Mouse (Mus musculus): Measurements from ENCODE around the gene Baz2a. TPM values are rescaled to one million over a fixed set of nuclear protein-coding genes. Genes with fewer than 3 reads are reported as not detected.
"Not testable (repeated sequence)": the region's sequence is repeated elsewhere in the genome, so short reads cannot be mapped to it uniquely, and the experiment has no call there.

The Baz2a gene
- polyA plus RNA-seq, 1 experiment from 2014 or later, result 20.3 TPM

DNA sequence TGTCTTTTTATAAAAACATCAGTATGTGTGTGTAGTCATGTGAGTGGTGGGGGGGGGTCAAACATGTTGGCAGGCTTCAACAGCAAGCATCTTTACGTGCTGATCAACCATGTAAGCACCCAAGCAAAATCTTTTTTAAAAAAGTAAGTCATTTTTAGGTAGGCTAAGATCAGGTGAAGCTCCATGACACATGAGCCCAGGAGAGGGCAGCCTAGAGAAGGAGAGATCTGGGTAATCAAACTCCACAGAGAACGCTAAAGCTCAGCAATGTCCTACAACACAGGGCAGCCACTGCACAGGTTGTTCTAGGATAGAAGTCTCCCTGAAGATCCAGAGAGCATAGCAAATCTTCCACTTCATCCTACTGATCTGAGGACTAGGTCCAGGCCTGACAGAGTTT lies 50.8 kb downstream of the Baz2a start:
- H3K36me3 ChIP-seq (ENCODE audit: control insufficient read depth, insufficient read depth, low read length), result peaks cover 2% of the 10 kb centered on the region
- WGBS, result 74% methylated on average over 2 of the region's 2 CpGs

GRCm38 (mm10) chr10:128143659-128144058 lies 52.3 kb downstream of the Baz2a start:
- no peak for ATAC-seq (ENCODE audit: insufficient read depth, low FRiP score, low TSS enrichment)
- H3K27ac ChIP-seq (ENCODE audit: low read depth, low read length), result no peak overlapping the region
- no peak overlapping the region for H3K4me2 ChIP-seq (ENCODE audit: low read depth)
- no peak overlapping the region for H3K4me3 ChIP-seq (ENCODE audit: low read depth, low read length)
- no peaks in the 10 kb centered on the region for H3K4me1 ChIP-seq (ENCODE audit: control insufficient read depth, insufficient read depth, low read length)
- no peaks in the 10 kb centered on the region for H3K27me3 ChIP-seq (ENCODE audit: control insufficient read depth, insufficient read depth, low read length)
- no peaks in the 10 kb centered on the region; the same call in 1 of the 2 replicates for H3K36me3 ChIP-seq (ENCODE audit: control insufficient read depth, insufficient read depth, low read length)
- no peak overlapping the region for H3K9ac ChIP-seq (ENCODE audit: low read length)
- H3K9me3 ChIP-seq (ENCODE audit: control insufficient read depth, low read length), result no peaks in the 10 kb centered on the region
- 70% methylated on average over 4 of the region's 4 CpGs for WGBS
- DNase-seq (ENCODE audit: low spot score), result no peak

More for the DNA sequence above, 50.8 kb downstream of the Baz2a start:
- no peak overlapping the region for H3K4me2 ChIP-seq (ENCODE audit: low read depth)
- H3K4me3 ChIP-seq (ENCODE audit: low read depth, low read length), result no peak overlapping the region
- ATAC-seq (ENCODE audit: insufficient read depth, low FRiP score, low TSS enrichment), result no peak
- H3K27ac ChIP-seq (ENCODE audit: low read depth, low read length), result no peak overlapping the region
- DNase-seq (ENCODE audit: low spot score), result no peak
- no peaks in the 10 kb centered on the region for H3K9me3 ChIP-seq (ENCODE audit: control insufficient read depth, low read length)
- H3K4me1 ChIP-seq (ENCODE audit: control insufficient read depth, insufficient read depth, low read length), result no peaks in the 10 kb centered on the region
- H3K9ac ChIP-seq (ENCODE audit: low read length), result no peak overlapping the region
- H3K27me3 ChIP-seq (ENCODE audit: control insufficient read depth, insufficient read depth, low read length), result no peaks in the 10 kb centered on the region

DNA sequence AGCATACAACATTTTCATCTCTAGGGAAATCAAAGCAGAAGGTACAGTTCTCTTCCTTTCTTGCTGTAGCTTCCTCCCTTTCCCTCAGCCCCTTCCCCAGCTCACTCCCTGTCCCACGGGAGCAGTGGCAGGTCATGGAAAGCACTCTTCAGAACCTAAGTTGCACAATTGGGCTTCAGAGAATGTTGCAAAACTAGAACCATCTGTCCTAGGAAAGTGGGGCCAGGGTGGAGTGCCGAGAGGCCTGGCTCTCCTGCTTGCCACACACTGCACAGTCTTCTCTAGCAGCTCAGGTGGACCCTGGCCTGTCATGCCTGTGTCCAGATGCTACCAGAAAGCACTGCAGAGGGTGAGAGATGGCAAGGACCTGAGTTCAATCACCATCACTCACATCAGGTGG lies 53.6 kb downstream of the Baz2a start:
- DNase-seq (ENCODE audit: low spot score) (no peak), ATAC-seq (ENCODE audit: insufficient read depth, low FRiP score, low TSS enrichment) (no peak)
- H3K9me3 ChIP-seq (ENCODE audit: control insufficient read depth, low read length), result no peaks in the 10 kb centered on the region
- no peaks in the 10 kb centered on the region for H3K27me3 ChIP-seq (ENCODE audit: control insufficient read depth, insufficient read depth, low read length)
- H3K27ac ChIP-seq (ENCODE audit: low read depth, low read length), result no peak overlapping the region
- no peaks in the 10 kb centered on the region for H3K4me1 ChIP-seq (ENCODE audit: control insufficient read depth, insufficient read depth, low read length)
- WGBS, result 85% methylated on average over 2 of the region's 2 CpGs
- no peaks in the 10 kb centered on the region; the same call in 1 of the 2 replicates for H3K36me3 ChIP-seq (ENCODE audit: control insufficient read depth, insufficient read depth, low read length)
- no peak overlapping the region for H3K4me2 ChIP-seq (ENCODE audit: low read depth)
- H3K9ac ChIP-seq (ENCODE audit: low read length), result no peak overlapping the region
- no peak overlapping the region for H3K4me3 ChIP-seq (ENCODE audit: low read depth, low read length)

DNA sequence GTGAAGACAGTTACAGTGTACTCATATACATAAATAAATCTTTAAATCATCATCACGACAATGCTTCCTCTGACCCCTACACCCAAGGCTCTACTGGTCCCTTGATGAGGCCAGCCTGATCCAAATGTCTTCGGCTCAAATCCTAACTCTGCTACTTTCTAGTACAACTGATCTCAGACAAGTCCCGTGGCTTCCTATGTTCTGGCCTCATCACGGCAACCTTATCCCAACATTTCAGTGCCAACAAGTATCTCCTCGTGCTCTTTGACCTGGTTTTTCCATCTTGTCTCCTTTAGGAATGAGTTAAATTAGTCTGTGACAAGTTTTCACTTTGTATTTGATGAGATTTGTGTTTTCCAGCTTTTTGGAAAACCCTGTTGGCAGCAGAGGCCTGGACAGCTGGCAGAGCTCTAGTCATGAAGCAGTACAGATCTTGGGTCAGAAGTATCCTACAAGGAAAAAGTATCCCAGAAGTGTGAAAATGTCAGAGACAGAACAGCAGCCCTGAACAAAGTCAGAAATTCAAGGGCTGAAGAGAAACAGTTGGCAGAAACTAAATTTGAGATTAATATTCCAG lies 57.5 kb downstream of the Baz2a start:
- no peak for DNase-seq (ENCODE audit: low spot score)
- no peak for ATAC-seq (ENCODE audit: insufficient read depth, low FRiP score, low TSS enrichment)
- Histone ChIP-seq H3K4me1 (ENCODE audit: control insufficient read depth, insufficient read depth, low read length) (no peaks in the 10 kb centered on the region), H3K9ac (ENCODE audit: low read length) (no peak overlapping the region), H3K27me3 (ENCODE audit: control insufficient read depth, insufficient read depth, low read length) (no peaks in the 10 kb centered on the region), H3K27ac (ENCODE audit: low read depth, low read length) (no peak overlapping the region), H3K4me3 (ENCODE audit: low read depth, low read length) (no peak overlapping the region), H3K4me2 (ENCODE audit: low read depth) (no peak overlapping the region), H3K36me3 (ENCODE audit: control insufficient read depth, insufficient read depth, low read length) (no peaks in the 10 kb centered on the region), H3K9me3 (ENCODE audit: control insufficient read depth, low read length) (no peaks in the 10 kb centered on the region)
- 89% methylated on average over 5 of the region's 5 CpGs for whole genome bisulfite sequencing

DNA sequence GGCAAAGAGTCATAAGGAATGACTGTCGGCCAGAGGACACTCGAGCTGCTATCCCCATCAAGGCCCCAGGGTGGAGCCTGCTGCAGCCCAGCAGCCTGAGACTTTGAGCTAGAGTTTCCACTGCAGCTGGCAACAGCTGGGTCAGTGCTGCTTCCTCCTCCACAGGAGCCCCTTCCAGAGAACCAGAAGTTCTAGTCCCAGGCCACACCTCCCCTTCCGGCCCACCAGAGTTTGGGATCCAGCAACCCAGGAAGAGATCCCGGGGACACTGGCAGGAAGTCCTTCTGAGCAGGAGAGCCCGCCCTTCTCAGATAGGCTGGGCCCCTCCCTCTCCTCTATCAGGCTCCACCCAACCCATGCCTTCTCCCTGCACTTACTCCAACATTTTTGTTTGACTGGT lies 58.2 kb downstream of the Baz2a start:
- DNase-seq (ENCODE audit: low spot score), result peak; percentile 61
- Histone ChIP-seq H3K4me3 (ENCODE audit: low read depth, low read length) (no peak overlapping the region), H3K9ac (ENCODE audit: low read length) (no peak overlapping the region), H3K4me2 (ENCODE audit: low read depth) (no peak overlapping the region), H3K4me1 (ENCODE audit: control insufficient read depth, insufficient read depth, low read length) (no peaks in the 10 kb centered on the region), H3K9me3 (ENCODE audit: control insufficient read depth, low read length) (no peaks in the 10 kb centered on the region), H3K27me3 (ENCODE audit: control insufficient read depth, insufficient read depth, low read length) (no peaks in the 10 kb centered on the region), H3K36me3 (ENCODE audit: control insufficient read depth, insufficient read depth, low read length) (no peaks in the 10 kb centered on the region), H3K27ac (ENCODE audit: low read depth, low read length) (no peak overlapping the region)
- no peak for ATAC-seq (ENCODE audit: insufficient read depth, low FRiP score, low TSS enrichment)
- 3% methylated on average over 5 of the region's 5 CpGs for WGBS

- no peak overlapping the region for H3K4me3 ChIP-seq (ENCODE audit: low read depth, low read length)
- H3K4me2 ChIP-seq (ENCODE audit: low read depth), result no peak overlapping the region
- H3K36me3 ChIP-seq (ENCODE audit: control insufficient read depth, insufficient read depth, low read length), result no peaks in the 10 kb centered on the region
- no peak overlapping the region for H3K27ac ChIP-seq (ENCODE audit: low read depth, low read length)
- DNase-seq (ENCODE audit: low spot score) (no peak), ATAC-seq (ENCODE audit: insufficient read depth, low FRiP score, low TSS enrichment) (no peak)
- H3K9me3 ChIP-seq (ENCODE audit: control insufficient read depth, low read length), result no peaks in the 10 kb centered on the region
- no peaks in the 10 kb centered on the region for H3K27me3 ChIP-seq (ENCODE audit: control insufficient read depth, insufficient read depth, low read length)
- no peaks in the 10 kb centered on the region for H3K4me1 ChIP-seq (ENCODE audit: control insufficient read depth, insufficient read depth, low read length)
- 89% methylated on average over 14 of the region's 14 CpGs for WGBS
- no peak overlapping the region for H3K9ac ChIP-seq (ENCODE audit: low read length)
Measured at GRCm38 (mm10) chr10:128150941-128151340, 59.6 kb downstream of the Baz2a start.

GRCm38 (mm10) chr10:128153978-128154377 lies 62.6 kb downstream of the Baz2a start:
- WGBS, result 79% methylated on average over 3 of the region's 3 CpGs
- no peaks in the 10 kb centered on the region for H3K9me3 ChIP-seq (ENCODE audit: control insufficient read depth, low read length)
- no peak overlapping the region for H3K27ac ChIP-seq (ENCODE audit: low read depth, low read length)
- DNase-seq (ENCODE audit: low spot score), result no peak
- H3K4me3 ChIP-seq (ENCODE audit: low read depth, low read length), result no peak overlapping the region
- no peaks in the 10 kb centered on the region for H3K36me3 ChIP-seq (ENCODE audit: control insufficient read depth, insufficient read depth, low read length)
- H3K27me3 ChIP-seq (ENCODE audit: control insufficient read depth, insufficient read depth, low read length), result no peaks in the 10 kb centered on the region
- H3K9ac ChIP-seq (ENCODE audit: low read length), result no peak overlapping the region
- H3K4me1 ChIP-seq (ENCODE audit: control insufficient read depth, insufficient read depth, low read length), result no peaks in the 10 kb centered on the region
- no peak overlapping the region for H3K4me2 ChIP-seq (ENCODE audit: low read depth)
- ATAC-seq (ENCODE audit: insufficient read depth, low FRiP score, low TSS enrichment), result no peak

DNA sequence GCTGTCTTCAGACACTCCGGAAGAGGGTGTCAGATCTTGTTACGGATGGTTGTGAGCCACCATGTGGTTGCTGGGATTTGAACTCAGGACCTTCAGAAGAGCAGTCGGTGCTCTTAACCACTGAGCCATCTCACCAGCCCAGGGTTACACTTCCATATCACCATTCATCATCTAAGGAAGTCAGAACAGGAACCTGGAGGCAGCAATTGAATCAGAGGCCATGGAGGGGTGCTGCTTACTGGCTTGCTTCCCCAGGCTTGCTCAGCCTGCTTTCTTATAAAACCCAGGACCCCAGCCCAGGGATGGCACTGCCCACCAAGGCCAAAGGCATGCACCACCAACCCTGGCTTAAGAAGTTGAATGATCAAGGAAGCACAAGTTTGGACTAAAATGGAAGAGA lies 74.3 kb downstream of the Baz2a start:
- not testable (repeated sequence) for H3K27me3 ChIP-seq (ENCODE audit: control insufficient read depth, insufficient read depth, low read length); H3K36me3 ChIP-seq (ENCODE audit: control insufficient read depth, insufficient read depth, low read length); H3K9ac ChIP-seq (ENCODE audit: low read length); H3K4me3 ChIP-seq (ENCODE audit: low read depth, low read length); DNase-seq (ENCODE audit: low spot score); ATAC-seq (ENCODE audit: insufficient read depth, low FRiP score, low TSS enrichment); H3K4me2 ChIP-seq (ENCODE audit: low read depth); H3K4me1 ChIP-seq (ENCODE audit: control insufficient read depth, insufficient read depth, low read length); H3K9me3 ChIP-seq (ENCODE audit: control insufficient read depth, low read length); H3K27ac ChIP-seq (ENCODE audit: low read depth, low read length)
- WGBS, result 94% methylated on average over 2 of the region's 3 CpGs

DNA sequence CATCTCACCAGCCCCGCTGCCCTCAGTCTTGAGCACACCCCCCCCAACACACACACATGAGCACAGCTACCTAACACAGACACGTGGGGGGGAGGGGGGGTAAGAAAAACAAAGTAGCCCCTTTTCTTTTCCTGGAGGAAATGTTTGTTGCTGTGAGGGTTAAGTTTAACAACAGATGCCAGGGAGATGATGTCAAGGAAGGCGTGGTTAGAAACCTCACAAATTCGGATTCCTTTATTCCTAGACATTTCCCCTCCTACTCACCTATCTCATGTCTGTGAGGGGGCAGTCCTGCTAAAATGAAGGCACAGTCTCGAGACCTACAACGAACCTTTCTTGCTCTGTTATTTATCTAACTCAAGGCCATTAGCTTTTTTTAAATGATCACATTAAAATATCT lies 75.7 kb downstream of the Baz2a start:
- Histone ChIP-seq H3K4me3 (ENCODE audit: low read depth, low read length) (no peak overlapping the region), H3K4me2 (ENCODE audit: low read depth) (no peak overlapping the region), H3K9me3 (ENCODE audit: control insufficient read depth, low read length) (no peaks in the 10 kb centered on the region), H3K27me3 (ENCODE audit: control insufficient read depth, insufficient read depth, low read length) (no peaks in the 10 kb centered on the region), H3K9ac (ENCODE audit: low read length) (no peak overlapping the region), H3K4me1 (ENCODE audit: control insufficient read depth, insufficient read depth, low read length) (no peaks in the 10 kb centered on the region), H3K36me3 (ENCODE audit: control insufficient read depth, insufficient read depth, low read length) (no peaks in the 10 kb centered on the region), H3K27ac (ENCODE audit: low read depth, low read length) (no peak overlapping the region)
- DNase-seq (ENCODE audit: low spot score) (no peak), ATAC-seq (ENCODE audit: insufficient read depth, low FRiP score, low TSS enrichment) (no peak)
- 65% methylated on average over 6 of the region's 6 CpGs for WGBS

All from neural tube, embryonic 11.5 days (tissue).